Mouse (Mus musculus): Measurements from ENCODE around the gene Pbsn. TPM values are rescaled to one million over a fixed set of nuclear protein-coding genes. Genes with fewer than 3 reads are reported as not detected.

Gene Pbsn
- polyA plus RNA-seq (2017; shearing (Covaris generic)), result not detected

GRCm38 (mm10) chrX:77853523-77853922 lies at the start of gene Pbsn:
Gene Pbsn, minus strand, starts transcription at chrX:77853623.

GRCm38 (mm10) chrX:77864458-77864857 lies 11.0 kb upstream of the Pbsn start, which contains the start of gene Gm14744:
Gene Gm14744, plus strand, starts transcription at chrX:77864758.

GRCm38 (mm10) chrX:77796238-77796835 lies 57.1 kb downstream of the Pbsn start, which contains the start of gene Prkx:
Gene Prkx, minus strand, starts transcription at chrX:77796278.

Other genes starting within 250 kb of the Pbsn start
- gene Prkx, start 57.3 kb downstream of the Pbsn start, polyA plus RNA-seq (2017; shearing (Covaris generic)), result 61.7 TPM
- not detected for gene Gm14744, start 11.1 kb upstream of the Pbsn start, polyA plus RNA-seq (2017; shearing (Covaris generic))
- gene 5430402E10Rik, start 71.4 kb upstream of the Pbsn start, polyA plus RNA-seq (2017; shearing (Covaris generic)), result not detected
- gene Obp1a, start 237.8 kb upstream of the Pbsn start, polyA plus RNA-seq (2017; shearing (Covaris generic)), result not detected

Data from naive thymus-derived CD4-positive, alpha-beta T cell, adult 5 months (primary cell).